Mouse (Mus musculus) heart, embryonic 15.5 days (tissue): Measurements from ENCODE around the gene Pla2g1b. TPM values are rescaled to one million over a fixed set of nuclear protein-coding genes. Genes with fewer than 3 reads are reported as not detected.

ENCODE experiments used
- ATAC-seq: fragments of 200-750 bp; cut with Nextera tagmentation; replicated peaks from 2 replicates; pipeline ENCODE4 v1.8.0; 2017; ENCODE audit warnings: low read depth, moderate TSS enrichment; ENCODE audit not compliant: insufficient number of reproducible peaks, insufficient read depth, low FRiP score
- H3K27ac ChIP-seq: fragments of 300-500 bp; sonication (generic); 2 replicates; pipeline ENCODE4 v1.5.1; 2015; ENCODE audit warnings: mild to moderate bottlenecking, inconsistent platforms
- H3K27me3 ChIP-seq: fragments of 300-500 bp; sonication (generic); 2 replicates; pipeline ENCODE4 v1.6.1; 2015; ENCODE audit warnings: inconsistent platforms
- H3K36me3 ChIP-seq: fragments of 300-500 bp; sonication (generic); 2 replicates; pipeline ENCODE4 v1.6.1; 2015; ENCODE audit warnings: mild to moderate bottlenecking, inconsistent platforms
- H3K4me1 ChIP-seq: fragments of 300-500 bp; sonication (generic); replicated peaks from 2 replicates; pipeline ENCODE4 v1.6.1; 2015; ENCODE audit warnings: inconsistent platforms
- H3K4me2 ChIP-seq: fragments of 300-500 bp; sonication (generic); 2 replicates; pipeline ENCODE4 v1.6.1; 2015; ENCODE audit warnings: inconsistent platforms, mild to moderate bottlenecking, moderate library complexity
- H3K4me3 ChIP-seq: fragments of 300-500 bp; sonication (generic); 2 replicates; pipeline ENCODE4 v1.5.1; 2015; ENCODE audit warnings: mild to moderate bottlenecking, inconsistent platforms
- H3K9ac ChIP-seq: fragments of 300-500 bp; sonication (generic); 2 replicates; pipeline ENCODE4 v1.6.1; 2015; ENCODE audit warnings: mild to moderate bottlenecking, inconsistent platforms
- H3K9me3 ChIP-seq: fragments of 300-500 bp; sonication (generic); replicated peaks from 2 replicates; pipeline ENCODE4 v1.6.1; 2016; ENCODE audit warnings: inconsistent platforms
- WGBS: fragments of 180-500 bp; shearing (Covaris S2); methylation state at CpG from one replicate; pipeline ENCODE4 v1.1.7; 2015; ENCODE audit warnings: mixed read lengths; 5-methylcytosine and 5-hydroxymethylcytosine counted together
- polyA plus RNA-seq: library from polyadenylated mRNA; unstranded; fragments of >200 nt; fragmentation: Nextera tagmentation; extraction: Ambion mirVana; gene quantifications from 2 replicates; pipeline ENCODE4 v1.2.1, GENCODE M21; 2015

Pla2g1b gene
- polyA plus RNA-seq, 1 experiment from 2014 or later = 0.52 TPM

- Histone ChIP-seq H3K36me3 (no peaks in the 10 kb centered on the region; the same call in 1 of the 2 replicates), H3K4me3 (no peak overlapping the region), H3K27ac (peak overlapping the region; percentile 80), H3K9me3 (no peaks in the 10 kb centered on the region), H3K9ac (0 out of 2 replicates have a peak overlapping the region, but pooled peaks have one; percentile 7), H3K4me1 (peaks cover 73% of the 10 kb centered on the region), H3K27me3 (no peaks in the 10 kb centered on the region), H3K4me2 (peak overlapping the region; percentile 35)
- no peak for ATAC-seq
- 54% methylated on average over 21 of the region's 21 CpGs for WGBS
Observed at GRCm38 (mm10) chr5:115520325-115520869, 54.3 kb downstream of the Pla2g1b start.

GRCm38 (mm10) chr5:115521553-115522461 lies 55.7 kb downstream of the Pla2g1b start:
- Histone ChIP-seq H3K9ac (no peak overlapping the region), H3K27ac (peak overlapping the region; percentile 80), H3K9me3 (no peaks in the 10 kb centered on the region), H3K4me3 (no peak overlapping the region), H3K4me1 (peaks cover 71% of the 10 kb centered on the region), H3K36me3 (no peaks in the 10 kb centered on the region; the same call in 1 of the 2 replicates), H3K27me3 (no peaks in the 10 kb centered on the region), H3K4me2 (peak overlapping the region; percentile 32)
- 58% methylated on average over 20 of the region's 21 CpGs for WGBS
- peak; percentile 21; the same call in 1 of the 2 replicates for ATAC-seq

GRCm38 (mm10) chr5:115522531-115522930 lies 56.5 kb downstream of the Pla2g1b start:
- Histone ChIP-seq H3K27ac (peak overlapping the region; percentile 80), H3K36me3 (no peaks in the 10 kb centered on the region; the same call in 1 of the 2 replicates), H3K4me1 (peaks cover 65% of the 10 kb centered on the region), H3K4me3 (no peak overlapping the region), H3K4me2 (peak overlapping the region; percentile 9; the same call in 1 of the 2 replicates), H3K27me3 (no peaks in the 10 kb centered on the region), H3K9ac (0 out of 2 replicates have a peak overlapping the region, but pooled peaks have one; percentile 7), H3K9me3 (no peaks in the 10 kb centered on the region)
- ATAC-seq = no peak
- 79% methylated on average over 4 of the region's 4 CpGs for WGBS

- Histone ChIP-seq H3K4me3 (no peak overlapping the region), H3K27me3 (no peaks in the 10 kb centered on the region), H3K9ac (0 out of 2 replicates have a peak overlapping the region, but pooled peaks have one; percentile 7), H3K9me3 (no peaks in the 10 kb centered on the region), H3K4me2 (no peak overlapping the region), H3K27ac (peak overlapping the region; percentile 80), H3K36me3 (no peaks in the 10 kb centered on the region; the same call in 1 of the 2 replicates), H3K4me1 (peaks cover 66% of the 10 kb centered on the region)
- no peak for ATAC-seq
- 63% methylated on average over 15 of the region's 15 CpGs for WGBS
Observed at GRCm38 (mm10) chr5:115522981-115523499, 57.0 kb downstream of the Pla2g1b start.

GRCm38 (mm10) chr5:115523971-115524370 lies 57.9 kb downstream of the Pla2g1b start:
- WGBS = 7% methylated on average over 15 of the region's 15 CpGs
- Histone ChIP-seq H3K9me3 (no peaks in the 10 kb centered on the region), H3K4me1 (peaks cover 74% of the 10 kb centered on the region), H3K9ac (peak overlapping the region; percentile 45; the same call in 1 of the 2 replicates), H3K27me3 (no peaks in the 10 kb centered on the region), H3K27ac (peak overlapping the region; percentile 80), H3K4me3 (peak overlapping the region; percentile 19), H3K4me2 (peak overlapping the region; percentile 50), H3K36me3 (no peaks in the 10 kb centered on the region)
- ATAC-seq = peak; percentile 60

Other genes with a start within 250 kb of the Pla2g1b start
- 56.2 and 60.3 TPM in 2 replicates for gene Pop5, start 230.4 kb upstream of the Pla2g1b start, polyA plus RNA-seq
- gene Rnf10, start 193.4 kb upstream of the Pla2g1b start, polyA plus RNA-seq = 131 and 156 TPM in 2 replicates
- gene Coq5, start 186.6 kb upstream of the Pla2g1b start, polyA plus RNA-seq = 72.3 and 83.3 TPM in 2 replicates
- 1,079 and 1,146 TPM in 2 replicates for gene Dynll1, start 165.3 kb upstream of the Pla2g1b start, polyA plus RNA-seq
- 99.0 and 118 TPM in 2 replicates for gene Srsf9, start 139.1 kb upstream of the Pla2g1b start, polyA plus RNA-seq
- gene Gatc, start 125.1 kb upstream of the Pla2g1b start, polyA plus RNA-seq = 21.5 and 23.7 TPM in 2 replicates
- 35.2 and 39.2 TPM in 2 replicates for gene Triap1, start 125.0 kb upstream of the Pla2g1b start, polyA plus RNA-seq
- 1,326 and 1,479 TPM in 2 replicates for gene Cox6a1, start 117.3 kb upstream of the Pla2g1b start, polyA plus RNA-seq
- gene Msi1, start 36.7 kb upstream of the Pla2g1b start, polyA plus RNA-seq = 2.0 and 3.5 TPM in 2 replicates
- 20.9 TPM in 2 replicates for gene Sirt4, start 18.5 kb downstream of the Pla2g1b start, polyA plus RNA-seq
- gene Pxn, start 40.4 kb downstream of the Pla2g1b start, polyA plus RNA-seq = 33.5 and 46.2 TPM in 2 replicates
- gene Rplp0, start 93.2 kb downstream of the Pla2g1b start, polyA plus RNA-seq = 925 and 1,001 TPM in 2 replicates
- 20.9 and 28.8 TPM in 2 replicates for gene Gcn1l1, start 99.0 kb downstream of the Pla2g1b start, polyA plus RNA-seq
- gene Rab35, start 165.6 kb downstream of the Pla2g1b start, polyA plus RNA-seq = 13.7 and 15.0 TPM in 2 replicates